Mouse (Mus musculus) bone marrow, adult 2 months (tissue): ENCODE data around the gene Wnk2. TPM values are rescaled to one million over a fixed set of nuclear protein-coding genes. Genes with fewer than 3 reads are reported as not detected.

ENCODE experiments used
- H3K27ac ChIP-seq: fragments of 200-500 bp; 2 replicates; pipeline ENCODE4 v1.5.1; 2012; ENCODE audit warnings: low read depth, mild to moderate bottlenecking, control low read depth, inconsistent platforms, low read length; ENCODE audit not compliant: control insufficient read depth, poor library complexity, insufficient read depth
- H3K4me1 ChIP-seq: fragments of 200-500 bp; 2 replicates; pipeline ENCODE4 v1.6.1; 2011; ENCODE audit warnings: low read length; ENCODE audit not compliant: control insufficient read depth, insufficient read depth
- H3K4me3 ChIP-seq: fragments of 200-500 bp; replicated peaks from 2 replicates; pipeline ENCODE3; 2011; ENCODE audit warnings: mild to moderate bottlenecking, low read depth, low read length, control low read depth; ENCODE audit not compliant: control insufficient read depth
- CTCF ChIP-seq: fragments of 200-500 bp; IDR thresholded peaks from 2 replicates; pipeline ENCODE4 v1.5.1; 2011; ENCODE audit warnings: low read length, control low read depth; ENCODE audit not compliant: control insufficient read depth, insufficient read depth
- POLR2A ChIP-seq: fragments of 200-500 bp; IDR thresholded peaks from 2 replicates; pipeline ENCODE4 v1.6.1; 2011; ENCODE audit warnings: low read depth, mild to moderate bottlenecking, control low read depth, low read length, borderline replicate concordance; ENCODE audit not compliant: control insufficient read depth
- WGBS: fragments of 180-500 bp; shearing (Covaris S2); methylation state at CpG from one replicate; pipeline ENCODE4 v1.1.7; 2018; 5-methylcytosine and 5-hydroxymethylcytosine counted together
- polyA plus RNA-seq: library from polyadenylated mRNA; stranded (reverse); fragments of >200 nt; gene quantifications from 2 replicates; pipeline ENCODE4 v1.2.4, GENCODE M21; 2011; ENCODE audit warnings: low replicate concordance; ENCODE audit not compliant: missing spikeins, insufficient read depth, insufficient read length

Wnk2 gene
- polyA plus RNA-seq, 1 experiment: not detected

DNA sequence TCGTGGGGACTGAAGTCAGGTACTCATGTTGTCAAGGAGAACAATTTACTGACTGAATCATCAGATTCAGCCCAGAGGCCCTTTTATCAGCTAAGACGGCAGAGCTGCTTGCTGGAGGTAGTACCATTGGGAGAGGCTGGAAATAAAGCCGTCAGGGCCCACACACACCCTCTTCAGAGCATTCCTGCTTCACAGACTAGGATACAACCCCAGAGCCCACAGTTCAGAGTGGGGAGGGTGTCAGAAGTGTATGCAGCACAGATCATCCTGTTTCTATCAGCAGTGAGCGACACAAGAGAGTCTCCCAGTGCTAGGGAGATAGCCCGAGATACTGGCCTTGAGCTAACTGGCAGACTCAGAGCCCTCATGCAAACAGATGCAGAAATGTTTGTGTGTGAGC, 35.3 kb upstream of the Wnk2 start:
- no peak for TF ChIP-seq POLR2A
- TF ChIP-seq CTCF: no peak
- Histone ChIP-seq H3K4me1 (peaks cover 6% of the 10 kb centered on the region; the same call in 1 of the 2 replicates), H3K27ac (no peak overlapping the region), H3K4me3 (no peak overlapping the region)
- WGBS: 66% methylated on average over 5 of the region's 5 CpGs

DNA sequence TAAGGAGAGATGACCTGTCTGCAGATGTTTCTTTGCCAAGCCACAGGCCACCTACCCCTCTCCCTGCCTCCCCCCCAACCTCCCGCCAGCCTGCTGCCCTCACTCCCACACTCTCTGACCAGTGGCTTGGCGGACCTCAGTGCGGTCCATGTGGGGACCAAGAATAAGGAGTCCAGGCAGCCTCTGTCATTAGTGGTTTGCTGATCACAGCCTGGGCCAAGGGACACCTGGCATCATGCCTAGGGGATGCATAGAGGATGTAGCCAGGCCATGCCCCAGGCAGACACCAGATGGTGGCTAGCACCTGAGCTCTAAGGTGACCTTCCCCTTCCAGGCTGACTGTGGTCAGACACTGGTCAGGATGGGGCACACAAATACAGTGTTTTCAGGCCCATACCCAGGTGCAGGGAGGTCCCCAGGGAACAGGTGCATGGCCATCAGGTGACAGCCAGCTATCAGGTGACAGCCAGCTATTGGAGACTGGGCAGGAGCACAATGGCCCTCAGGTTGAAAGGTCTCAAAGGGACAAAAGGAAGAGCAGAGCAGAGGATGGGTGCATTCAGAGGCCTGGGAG, 33.7 kb upstream of the Wnk2 start:
- WGBS: 88% methylated on average over 3 of the region's 3 CpGs
- no peak overlapping the region for H3K27ac ChIP-seq
- peaks cover 1% of the 10 kb centered on the region; the same call in 1 of the 2 replicates for H3K4me1 ChIP-seq
- TF ChIP-seq POLR2A: no peak
- H3K4me3 ChIP-seq: no peak overlapping the region

DNA sequence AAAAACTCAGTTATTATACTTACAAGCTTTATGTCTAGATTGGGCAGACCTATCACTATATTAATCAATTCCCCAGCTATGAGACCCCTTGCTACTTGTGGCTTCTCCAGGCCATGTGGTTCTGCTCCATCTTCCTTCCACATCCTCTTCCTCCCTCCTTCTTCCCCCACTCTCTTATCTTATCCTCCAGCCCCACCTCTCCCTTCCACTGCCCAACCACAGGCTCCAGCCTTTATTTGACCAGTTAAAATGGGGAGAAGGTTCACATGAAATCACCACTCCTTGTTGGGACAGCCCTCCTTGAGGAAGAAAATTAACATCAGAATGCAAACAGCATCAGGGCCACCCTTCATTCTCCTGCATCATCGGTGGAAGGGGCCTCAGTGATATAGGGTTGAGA, 32.9 kb upstream of the Wnk2 start:
- no peak overlapping the region for H3K4me3 ChIP-seq
- no peak overlapping the region for H3K27ac ChIP-seq
- 24% methylated on average over 1 of the region's 1 CpGs for WGBS
- TF ChIP-seq POLR2A: no peak
- no peak for TF ChIP-seq CTCF
- H3K4me1 ChIP-seq: no peaks in the 10 kb centered on the region; the same call in 1 of the 2 replicates

GRCm38 (mm10) chr13:49180274-49180673, 32.5 kb upstream of the Wnk2 start:
- H3K27ac ChIP-seq: no peak overlapping the region
- TF ChIP-seq CTCF: no peak
- no peak for TF ChIP-seq POLR2A

GRCm38 (mm10) chr13:49178839-49179585, 31.2 kb upstream of the Wnk2 start:
- 45% methylated on average over 19 of the region's 19 CpGs for WGBS
- no peak overlapping the region for H3K27ac ChIP-seq
- H3K4me1 ChIP-seq: no peaks in the 10 kb centered on the region; the same call in 1 of the 2 replicates
- TF ChIP-seq POLR2A (no peak), CTCF (no peak)
- no peak overlapping the region for H3K4me3 ChIP-seq

More at GRCm38 (mm10) chr13:49180274-49180673, 32.5 kb upstream of the Wnk2 start:
- Histone ChIP-seq H3K4me1 (no peaks in the 10 kb centered on the region; the same call in 1 of the 2 replicates), H3K4me3 (no peak overlapping the region)
- 55% methylated on average over 5 of the region's 5 CpGs for WGBS

- 90% methylated on average over 10 of the region's 10 CpGs for WGBS
- no peaks in the 10 kb centered on the region for H3K4me1 ChIP-seq
- no peak for TF ChIP-seq POLR2A
- no peak for TF ChIP-seq CTCF
- H3K4me3 ChIP-seq: no peak overlapping the region
- no peak overlapping the region for H3K27ac ChIP-seq
These were observed 27.7 kb upstream of the Wnk2 start for GRCm38 (mm10) chr13:49175509-49175908.

DNA sequence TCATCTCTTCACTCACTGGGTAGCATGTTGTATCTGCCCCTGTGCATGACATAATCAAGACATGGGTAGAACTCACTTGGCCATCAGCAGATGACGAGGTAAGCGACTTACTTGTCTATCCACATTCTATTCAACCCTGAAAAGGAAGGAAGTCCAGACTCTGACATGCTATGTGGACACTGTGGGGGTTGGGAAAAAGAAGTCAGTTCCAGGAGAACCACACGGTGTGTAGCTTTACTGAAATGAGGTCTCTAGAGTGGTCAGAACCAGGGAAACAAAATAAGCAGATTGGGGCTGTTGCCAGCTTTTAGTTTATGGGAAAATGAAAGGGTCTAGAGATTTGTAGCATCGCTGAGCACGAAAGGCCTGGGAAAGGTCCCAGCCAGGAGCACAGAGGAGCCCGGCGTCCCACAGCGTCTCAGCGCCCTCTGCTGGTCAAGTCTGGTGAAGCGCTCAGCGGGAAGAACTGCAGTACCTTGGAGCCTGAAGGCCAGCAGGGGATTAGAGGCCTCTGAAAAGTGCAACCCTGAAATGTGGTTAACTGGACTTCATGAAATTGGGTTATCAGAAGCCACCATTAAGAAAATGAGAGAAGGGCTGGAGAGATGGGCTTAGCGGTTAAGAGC, 25.3 kb upstream of the Wnk2 start:
- WGBS: 5% methylated on average over 12 of the region's 12 CpGs
- peak; percentile 90 for TF ChIP-seq CTCF
- no peak for TF ChIP-seq POLR2A
- H3K27ac ChIP-seq: no peak overlapping the region

GRCm38 (mm10) chr13:49172335-49172734, 24.5 kb upstream of the Wnk2 start:
- Histone ChIP-seq H3K27ac (no peak overlapping the region), H3K4me1 (no peaks in the 10 kb centered on the region), H3K4me3 (no peak overlapping the region)
- TF ChIP-seq POLR2A (no peak), CTCF (no peak)
- WGBS: 83% methylated on average over 7 of the region's 7 CpGs

More for the DNA sequence above, 25.3 kb upstream of the Wnk2 start:
- no peaks in the 10 kb centered on the region for H3K4me1 ChIP-seq
- H3K4me3 ChIP-seq: no peak overlapping the region
